Mouse (Mus musculus) bone marrow, adult 2 months (tissue): ENCODE data around the gene Mageb3. TPM values are rescaled to one million over a fixed set of nuclear protein-coding genes. Genes with fewer than 3 reads are reported as not detected.
"Not testable (repeated sequence)": the region's sequence is repeated elsewhere in the genome, so short reads cannot be mapped to it uniquely, and the experiment has no call there.

ENCODE experiments used
- H3K27ac ChIP-seq: fragments of 200-500 bp; 2 replicates; pipeline ENCODE4 v1.5.1; 2012; ENCODE audit warnings: low read depth, mild to moderate bottlenecking, control low read depth, inconsistent platforms, low read length; ENCODE audit not compliant: control insufficient read depth, poor library complexity, insufficient read depth
- H3K4me1 ChIP-seq: fragments of 200-500 bp; 2 replicates; pipeline ENCODE4 v1.6.1; 2011; ENCODE audit warnings: low read length; ENCODE audit not compliant: control insufficient read depth, insufficient read depth
- H3K4me3 ChIP-seq: fragments of 200-500 bp; replicated peaks from 2 replicates; pipeline ENCODE3; 2011; ENCODE audit warnings: mild to moderate bottlenecking, low read depth, low read length, control low read depth; ENCODE audit not compliant: control insufficient read depth
- CTCF ChIP-seq: fragments of 200-500 bp; IDR thresholded peaks from 2 replicates; pipeline ENCODE4 v1.5.1; 2011; ENCODE audit warnings: low read length, control low read depth; ENCODE audit not compliant: control insufficient read depth, insufficient read depth
- POLR2A ChIP-seq: fragments of 200-500 bp; IDR thresholded peaks from 2 replicates; pipeline ENCODE4 v1.6.1; 2011; ENCODE audit warnings: low read depth, mild to moderate bottlenecking, control low read depth, low read length, borderline replicate concordance; ENCODE audit not compliant: control insufficient read depth
- WGBS: fragments of 180-500 bp; shearing (Covaris S2); methylation state at CpG from one replicate; pipeline ENCODE4 v1.1.7; 2018; 5-methylcytosine and 5-hydroxymethylcytosine counted together
- polyA plus RNA-seq: library from polyadenylated mRNA; stranded (reverse); fragments of >200 nt; gene quantifications from 2 replicates; pipeline ENCODE4 v1.2.4, GENCODE M21; 2011; ENCODE audit warnings: low replicate concordance; ENCODE audit not compliant: missing spikeins, insufficient read depth, insufficient read length

Mageb3 gene
- polyA plus RNA-seq = not detected in 2 replicates

GRCm38 (mm10) chr2:121955765-121956223 lies at the start of gene Mageb3, which contains the start of gene Ctdspl2:
Gene Mageb3, minus strand, starts transcription at chr2:121956092.
Gene Ctdspl2, plus strand, starts transcription at chr2:121956001.
- peak within 1 kb of the TSS; percentile 93 for H3K27ac ChIP-seq
- TF ChIP-seq POLR2A = peak; percentile 96
- TF ChIP-seq CTCF = no peak
- under 1% methylated on average over 47 of the region's 48 CpGs for WGBS
- H3K4me1 ChIP-seq = peaks cover 2% of the 10 kb centered on the region; the same call in 1 of the 2 replicates
- peak within 1 kb of the TSS; percentile 97 for H3K4me3 ChIP-seq

GRCm38 (mm10) chr2:121995738-121996137 lies 39.8 kb upstream of the Mageb3 start:
- Histone ChIP-seq H3K4me1 (no peaks in the 10 kb centered on the region), H3K4me3 (no peak overlapping the region), H3K27ac (no peak overlapping the region)
- WGBS = 63% methylated on average over 1 of the region's 1 CpGs
- TF ChIP-seq POLR2A (no peak), CTCF (no peak)

- TF ChIP-seq POLR2A = no peak
- no peak for TF ChIP-seq CTCF
- Histone ChIP-seq H3K27ac (no peak overlapping the region), H3K4me3 (peak overlapping the region; percentile 44), H3K4me1 (peaks cover 2% of the 10 kb centered on the region; the same call in 1 of the 2 replicates)
- WGBS = 7% methylated on average over 8 of the region's 8 CpGs
These were observed 1.4 kb upstream of the Mageb3 start for GRCm38 (mm10) chr2:121957216-121957792.

GRCm38 (mm10) chr2:121956224-121957018 lies 529 bp upstream of the Mageb3 start:
- 0% methylated on average over 47 of the region's 47 CpGs for WGBS
- H3K27ac ChIP-seq = peak overlapping the region; percentile 93

GRCm38 (mm10) chr2:121954971-121955656 lies 778 bp downstream of the Mageb3 start:
- H3K27ac ChIP-seq = peak overlapping the region; percentile 93; the same call in 1 of the 2 replicates
- peaks cover 2% of the 10 kb centered on the region; the same call in 1 of the 2 replicates for H3K4me1 ChIP-seq
- TF ChIP-seq CTCF (no peak), POLR2A (no peak)
- WGBS = 18% methylated on average over 10 of the region's 10 CpGs
- peak overlapping the region; percentile 97 for H3K4me3 ChIP-seq

More at GRCm38 (mm10) chr2:121956224-121957018, 529 bp upstream of the Mageb3 start:
- TF ChIP-seq POLR2A (peak; percentile 72), CTCF (no peak)
- Histone ChIP-seq H3K4me1 (peaks cover 2% of the 10 kb centered on the region; the same call in 1 of the 2 replicates), H3K4me3 (peak overlapping the region; percentile 97)

- WGBS = 79% methylated on average over 3 of the region's 3 CpGs
- H3K27ac ChIP-seq = no peak overlapping the region
- no peak overlapping the region for H3K4me3 ChIP-seq
- TF ChIP-seq POLR2A (no peak), CTCF (no peak)
- H3K4me1 ChIP-seq = no peaks in the 10 kb centered on the region
These were observed 12.5 kb downstream of the Mageb3 start for GRCm38 (mm10) chr2:121943364-121943763.

- not testable (repeated sequence) for H3K27ac ChIP-seq, H3K4me1 ChIP-seq, H3K4me3 ChIP-seq
- 75% methylated on average over 2 of the region's 2 CpGs for WGBS
These were observed 18.3 kb downstream of the Mageb3 start for GRCm38 (mm10) chr2:121937624-121938023.

- TF ChIP-seq POLR2A = no peak
- no peak for TF ChIP-seq CTCF
- H3K4me3 ChIP-seq = no peak overlapping the region
These were observed 39.6 kb downstream of the Mageb3 start for GRCm38 (mm10) chr2:121916047-121916970.

More at GRCm38 (mm10) chr2:121916047-121916970, 39.6 kb downstream of the Mageb3 start:
- 88% methylated on average over 5 of the region's 5 CpGs for WGBS
- Histone ChIP-seq H3K4me1 (no peaks in the 10 kb centered on the region), H3K27ac (no peak overlapping the region)
